Mouse (Mus musculus) forebrain, embryonic 14.5 days (tissue): ENCODE measurements at regions not wholly inside any gene's neighbourhood (a gene's known extent, or its start where the extent isn't known, plus 50 kb on each side); places are given as distances from the start of the nearest gene placed in this dataset.

Experiments used
- ATAC-seq: fragments of 200-750 bp; cut with Nextera tagmentation; 2 replicates; pipeline ENCODE4 v1.8.0; 2017; ENCODE audit warnings: mild to moderate bottlenecking, moderate library complexity
- DNase-seq: peaks from one replicate; pipeline ENCODE4 v3.0.0-alpha.2; 2015; ENCODE audit warnings: low spot score
- H3K27ac ChIP-seq: fragments of 300-500 bp; sonication (generic); 2 replicates; pipeline ENCODE4 v1.5.1; 2014; ENCODE audit warnings: low read depth, mild to moderate bottlenecking, control low read depth, low read length, moderate library complexity
- H3K27me3 ChIP-seq: fragments of 300-500 bp; sonication (generic); replicated peaks from 2 replicates; pipeline ENCODE4 v1.6.1; 2014; ENCODE audit warnings: low read length, control low read depth, mixed read lengths; ENCODE audit not compliant: control insufficient read depth, insufficient read depth
- H3K36me3 ChIP-seq: fragments of 300-500 bp; sonication (generic); 2 replicates; pipeline ENCODE4 v1.6.1; 2014; ENCODE audit warnings: low read length, control low read depth; ENCODE audit not compliant: control insufficient read depth, insufficient read depth
- H3K4me1 ChIP-seq: fragments of 300-500 bp; sonication (generic); 2 replicates; pipeline ENCODE4 v1.6.1; 2014; ENCODE audit warnings: antibody characterized with exemption, low read length, control low read depth; ENCODE audit not compliant: control insufficient read depth, insufficient read depth
- H3K4me2 ChIP-seq: fragments of 300-500 bp; sonication (generic); 2 replicates; pipeline ENCODE4 v1.6.1; 2014; ENCODE audit warnings: mild to moderate bottlenecking, control low read depth, low read length
- H3K4me3 ChIP-seq: fragments of 300-500 bp; sonication (generic); 2 replicates; pipeline ENCODE4 v1.5.1; 2014; ENCODE audit warnings: low read depth, low read length, control low read depth
- H3K9ac ChIP-seq: fragments of 300-500 bp; sonication (generic); 2 replicates; pipeline ENCODE4 v1.6.1; 2014; ENCODE audit warnings: mild to moderate bottlenecking, low read length, control low read depth, moderate library complexity
- H3K9me3 ChIP-seq: fragments of 300-500 bp; sonication (generic); replicated peaks from 2 replicates; pipeline ENCODE4 v1.6.1; 2016; ENCODE audit warnings: low read length, control low read depth, mixed read lengths; ENCODE audit not compliant: control insufficient read depth
- WGBS: fragments of 180-500 bp; shearing (Covaris S2); extraction: QIAGEN DNeasy Blood & Tissue Kit; methylation state at CpG from one replicate; pipeline ENCODE4 v1.1.7; 2014; 5-methylcytosine and 5-hydroxymethylcytosine counted together

GRCm38 (mm10) chr15:7459992-7460820, 62.0 kb upstream of the Egflam start:
- no peak overlapping the region for H3K27ac ChIP-seq
- DNase-seq = peak; percentile 84
- no peak overlapping the region for H3K9ac ChIP-seq
- no peak overlapping the region for H3K4me2 ChIP-seq
- ATAC-seq = peak; percentile 72
- no peaks in the 10 kb centered on the region; the same call in 1 of the 2 replicates for H3K27me3 ChIP-seq
- no peak overlapping the region for H3K4me3 ChIP-seq
- 32% methylated on average over 9 of the region's 9 CpGs for WGBS
- no peaks in the 10 kb centered on the region for H3K9me3 ChIP-seq
- H3K4me1 ChIP-seq = no peaks in the 10 kb centered on the region
- H3K36me3 ChIP-seq = no peaks in the 10 kb centered on the region

- H3K27ac ChIP-seq = no peak overlapping the region
- H3K27me3 ChIP-seq = no peaks in the 10 kb centered on the region; the same call in 1 of the 2 replicates
- H3K4me3 ChIP-seq = no peak overlapping the region
- WGBS = 87% methylated on average over 18 of the region's 18 CpGs
- no peak overlapping the region for H3K4me2 ChIP-seq
- no peak overlapping the region for H3K9ac ChIP-seq
- H3K4me1 ChIP-seq = no peaks in the 10 kb centered on the region
- H3K9me3 ChIP-seq = no peaks in the 10 kb centered on the region
- ATAC-seq (no peak), DNase-seq (no peak)
- H3K36me3 ChIP-seq = no peaks in the 10 kb centered on the region
Observed at GRCm38 (mm10) chr15:7462549-7462948, 64.4 kb upstream of the Egflam start.

GRCm38 (mm10) chr15:7463444-7464350, 65.5 kb upstream of the Egflam start:
- 89% methylated on average over 15 of the region's 15 CpGs for WGBS

GRCm38 (mm10) chr15:7480211-7480610, 82.0 kb upstream of the Egflam start:
- DNase-seq (peak; percentile 90), ATAC-seq (peak; percentile 92)

More at GRCm38 (mm10) chr15:7463444-7464350, 65.5 kb upstream of the Egflam start:
- Histone ChIP-seq H3K4me3 (no peak overlapping the region), H3K9ac (no peak overlapping the region), H3K27ac (no peak overlapping the region), H3K4me2 (no peak overlapping the region), H3K4me1 (no peaks in the 10 kb centered on the region), H3K36me3 (no peaks in the 10 kb centered on the region), H3K9me3 (no peaks in the 10 kb centered on the region), H3K27me3 (no peaks in the 10 kb centered on the region; the same call in 1 of the 2 replicates)
- ATAC-seq (no peak), DNase-seq (no peak)

GRCm38 (mm10) chr15:7480792-7481210, 82.6 kb upstream of the Egflam start:
- WGBS = 44% methylated on average over 5 of the region's 5 CpGs
- no peaks in the 10 kb centered on the region for H3K36me3 ChIP-seq
- H3K27ac ChIP-seq = no peak overlapping the region
- H3K27me3 ChIP-seq = no peaks in the 10 kb centered on the region
- no peak overlapping the region for H3K9ac ChIP-seq
- DNase-seq (peak; percentile 4), ATAC-seq (peak; percentile 49)
- no peak overlapping the region for H3K4me2 ChIP-seq
- H3K4me1 ChIP-seq = peaks cover 11% of the 10 kb centered on the region
- no peaks in the 10 kb centered on the region for H3K9me3 ChIP-seq
- H3K4me3 ChIP-seq = no peak overlapping the region

More at GRCm38 (mm10) chr15:7480211-7480610, 82.0 kb upstream of the Egflam start:
- Histone ChIP-seq H3K9ac (no peak overlapping the region), H3K4me2 (no peak overlapping the region), H3K4me1 (peaks cover 11% of the 10 kb centered on the region), H3K27ac (no peak overlapping the region), H3K36me3 (no peaks in the 10 kb centered on the region), H3K27me3 (no peaks in the 10 kb centered on the region), H3K4me3 (no peak overlapping the region), H3K9me3 (no peaks in the 10 kb centered on the region)
- 7% methylated on average over 11 of the region's 11 CpGs for WGBS

- 73% methylated on average over 5 of the region's 5 CpGs for WGBS
- H3K4me3 ChIP-seq = no peak overlapping the region
- H3K4me1 ChIP-seq = peaks cover 11% of the 10 kb centered on the region
- no peaks in the 10 kb centered on the region for H3K9me3 ChIP-seq
- no peak for ATAC-seq
- H3K4me2 ChIP-seq = no peak overlapping the region
- DNase-seq = no peak
- no peaks in the 10 kb centered on the region for H3K27me3 ChIP-seq
- H3K9ac ChIP-seq = no peak overlapping the region
- H3K27ac ChIP-seq = no peak overlapping the region
- H3K36me3 ChIP-seq = no peaks in the 10 kb centered on the region
Observed at GRCm38 (mm10) chr15:7483686-7484085, 85.5 kb upstream of the Egflam start.

- no peak for ATAC-seq
- no peak overlapping the region for H3K9ac ChIP-seq
- no peak overlapping the region for H3K27ac ChIP-seq
- H3K4me1 ChIP-seq = no peaks in the 10 kb centered on the region
- DNase-seq = no peak
- 93% methylated on average over 7 of the region's 7 CpGs for WGBS
- H3K27me3 ChIP-seq = no peaks in the 10 kb centered on the region
- no peak overlapping the region for H3K4me3 ChIP-seq
- no peaks in the 10 kb centered on the region for H3K9me3 ChIP-seq
- H3K4me2 ChIP-seq = no peak overlapping the region
- no peaks in the 10 kb centered on the region for H3K36me3 ChIP-seq
Observed at GRCm38 (mm10) chr15:7491091-7491490, 92.9 kb upstream of the Egflam start.

GRCm38 (mm10) chr15:7493126-7493669, 95.0 kb upstream of the Egflam start:
- Histone ChIP-seq H3K9ac (no peak overlapping the region), H3K9me3 (no peaks in the 10 kb centered on the region), H3K36me3 (no peaks in the 10 kb centered on the region), H3K27ac (no peak overlapping the region), H3K4me2 (no peak overlapping the region), H3K27me3 (no peaks in the 10 kb centered on the region), H3K4me1 (no peaks in the 10 kb centered on the region), H3K4me3 (no peak overlapping the region)
- no peak for ATAC-seq
- no peak for DNase-seq
- 87% methylated on average over 10 of the region's 10 CpGs for WGBS
